27 mouse cellular contexts compared by ENCODE assay signal in the genomic region with DNA sequence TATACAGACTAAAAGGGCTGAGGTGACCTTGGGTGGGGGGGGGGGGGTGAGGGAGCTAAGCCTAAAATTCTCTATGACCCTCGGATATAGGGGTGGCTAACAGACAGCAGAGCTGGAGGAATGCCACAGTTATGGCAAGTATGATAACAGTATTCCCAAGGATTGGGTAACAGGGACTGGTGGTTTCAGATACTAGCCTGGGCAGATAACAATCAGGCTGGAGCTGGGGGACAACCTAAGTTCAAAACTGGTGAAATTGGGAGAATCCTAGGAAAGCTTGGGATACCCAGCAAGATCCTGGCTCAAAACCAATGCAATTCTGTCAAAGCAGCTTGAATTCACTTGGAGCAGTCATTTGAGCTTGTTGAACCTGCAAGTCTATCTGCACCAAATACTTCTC. TPM values are rescaled to one million over a fixed set of nuclear protein-coding genes. Genes with fewer than 3 reads are reported as not detected.
A peak's percentile ranks its signal among the peaks of the same experiment; 100 is the strongest.
DNase-seq lines count a peak whose midpoint lies in the region; ATAC-seq and TF ChIP-seq lines count a peak whose summit lies in the region.
"Had no signal": no experiment of that assay in that cellular context is flagged by ENCODE, and none has a peak within 500 bp of the region (broad histone marks: within the 10 kb centered on the region; RNA-seq: fewer than 3 reads in every experiment).

No protein-coding gene starts in this region.

- no peak for DNase-seq in embryonic facial prominence, embryonic 10.5 days (ENCODE audit: low spot score)
- no peak for DNase-seq in lung, postnatal 4 days
- peak; percentile 30 for DNase-seq in Muller cell, postnatal 12 days (ENCODE audit: inconsistent ontology term)
- no peak for DNase-seq in layer of hippocampus, postnatal 14 days (ENCODE audit: low spot score in 2 of 2)
- DNase-seq: cerebellum, adult 11 months; cerebellum, adult 9-10 months; cerebellum, postnatal 36 days; kidney, postnatal 4 days; layer of hippocampus, postnatal 36 days; left cerebral cortex, postnatal 4 days; liver, postnatal 0 days; retina, postnatal 1 day; right cerebral cortex, postnatal 14 days; thymus, postnatal 14 days had no signal

- peaks cover 25% of the 10 kb centered on the region for H3K4me1 ChIP-seq in embryonic facial prominence, embryonic 13.5 days
- H3K4me1 ChIP-seq in embryonic facial prominence, embryonic 10.5 days = peaks cover 50% of the 10 kb centered on the region
- H3K4me1 ChIP-seq in lung, embryonic 15.5 days = peaks cover 12% of the 10 kb centered on the region; the same call in 1 of the 2 replicates
- H3K4me1 ChIP-seq in embryonic fibroblast, embryonic 13.5 days (ENCODE audit: control insufficient read depth, insufficient read depth, low read length) = peaks cover 36% of the 10 kb centered on the region
- H3K4me1 ChIP-seq: forebrain, embryonic 12.5 days; hindbrain, embryonic 12.5 days; intestine, embryonic 15.5 days; midbrain, embryonic 12.5 days had no signal

- H3K4me3 ChIP-seq in embryonic facial prominence, embryonic 13.5 days = no peak overlapping the region
- no peak overlapping the region for H3K4me3 ChIP-seq in embryonic facial prominence, embryonic 10.5 days
- no peak overlapping the region for H3K4me3 ChIP-seq in lung, embryonic 15.5 days
- no peak overlapping the region for H3K4me3 ChIP-seq in embryonic fibroblast, embryonic 13.5 days (ENCODE audit: insufficient read depth, low read length)
- H3K4me3 ChIP-seq: embryonic facial prominence, embryonic 12.5 days; forebrain, embryonic 12.5 days; hindbrain, embryonic 12.5 days; intestine, embryonic 15.5 days; liver, embryonic 12.5 days; megakaryocyte, embryonic 14.5 days; midbrain, embryonic 12.5 days had no signal

- H3K36me3 ChIP-seq in embryonic facial prominence, embryonic 13.5 days = peaks cover 11% of the 10 kb centered on the region
- H3K36me3 ChIP-seq in embryonic facial prominence, embryonic 10.5 days (replicated peaks) = peaks cover 15% of the 10 kb centered on the region
- peaks cover 5% of the 10 kb centered on the region; the same call in 1 of the 2 replicates for H3K36me3 ChIP-seq in lung, embryonic 15.5 days
- H3K36me3 ChIP-seq: intestine, embryonic 15.5 days had no signal

- no peak overlapping the region for H3K9ac ChIP-seq in embryonic facial prominence, embryonic 13.5 days
- H3K9ac ChIP-seq in lung, embryonic 15.5 days = no peak overlapping the region
- H3K9ac ChIP-seq: embryonic facial prominence, embryonic 12.5 days; forebrain, embryonic 12.5 days; hindbrain, embryonic 12.5 days; intestine, embryonic 15.5 days; liver, embryonic 12.5 days; liver, postnatal 0 days; midbrain, embryonic 12.5 days had no signal

- no peak for TF ChIP-seq POLR2A in embryonic fibroblast, embryonic 13.5 days (IDR thresholded peaks at IDR 0.05; ENCODE audit: low read depth, low read length)

- H3K4me2 ChIP-seq in embryonic facial prominence, embryonic 13.5 days = no peak overlapping the region
- no peak overlapping the region for H3K4me2 ChIP-seq in lung, embryonic 15.5 days
- H3K4me2 ChIP-seq: embryonic facial prominence, embryonic 12.5 days; forebrain, embryonic 12.5 days; heart, embryonic 11.5 days; hindbrain, embryonic 12.5 days; intestine, embryonic 15.5 days; liver, embryonic 12.5 days; midbrain, embryonic 12.5 days had no signal

- 43% methylated on average over 1 of the region's 1 CpGs for WGBS in embryonic facial prominence, embryonic 13.5 days
- 61% methylated on average over 1 of the region's 1 CpGs for WGBS in embryonic facial prominence, embryonic 10.5 days
- 67% methylated on average over 1 of the region's 1 CpGs for WGBS in lung, embryonic 15.5 days

- no peak for ATAC-seq in embryonic facial prominence, embryonic 13.5 days (ENCODE audit: insufficient number of reproducible peaks, insufficient read depth, low FRiP score, low TSS enrichment, low read depth)
- no peak for ATAC-seq in lung, embryonic 15.5 days (ENCODE audit: borderline replicate concordance, extremely low read depth, low FRiP score, low TSS enrichment)
- no peak for ATAC-seq in CD4-positive, CD25-positive, alpha-beta regulatory T cell, adult 4 months
- ATAC-seq: hindbrain, postnatal 0 days; intestine, embryonic 15.5 days; liver, embryonic 12.5 days; liver, postnatal 0 days had no signal

- TF ChIP-seq CTCF in embryonic fibroblast, embryonic 13.5 days (IDR thresholded peaks at IDR 0.05; ENCODE audit: borderline replicate concordance, insufficient read depth, low read length) = no peak

- H3K27me3 ChIP-seq in embryonic facial prominence, embryonic 13.5 days = no peaks in the 10 kb centered on the region
- H3K27me3 ChIP-seq in embryonic facial prominence, embryonic 10.5 days (replicated peaks; ENCODE audit: low read depth, poor library complexity, severe bottlenecking) = no peaks in the 10 kb centered on the region
- no peaks in the 10 kb centered on the region for H3K27me3 ChIP-seq in lung, embryonic 15.5 days
- H3K27me3 ChIP-seq: embryonic facial prominence, embryonic 12.5 days; forebrain, embryonic 12.5 days; hindbrain, embryonic 12.5 days; intestine, embryonic 15.5 days; liver, embryonic 12.5 days; megakaryocyte, embryonic 14.5 days; midbrain, embryonic 12.5 days had no signal

- H3K9me3 ChIP-seq in embryonic facial prominence, embryonic 13.5 days = no peaks in the 10 kb centered on the region
- no peaks in the 10 kb centered on the region for H3K9me3 ChIP-seq in embryonic facial prominence, embryonic 10.5 days
- H3K9me3 ChIP-seq in lung, embryonic 15.5 days = no peaks in the 10 kb centered on the region
- H3K9me3 ChIP-seq: embryonic facial prominence, embryonic 12.5 days; forebrain, embryonic 12.5 days; hindbrain, embryonic 12.5 days; intestine, embryonic 15.5 days; liver, embryonic 12.5 days; megakaryocyte, embryonic 14.5 days; midbrain, embryonic 12.5 days had no signal

- 0 out of 2 replicates have a peak overlapping the region, but pooled peaks have one; percentile 44 for H3K27ac ChIP-seq in embryonic facial prominence, embryonic 13.5 days
- H3K27ac ChIP-seq in embryonic facial prominence, embryonic 10.5 days (replicated peaks) = no peak overlapping the region
- peak overlapping the region; percentile 47 for H3K27ac ChIP-seq in lung, embryonic 15.5 days
- peak overlapping the region; percentile 91 for H3K27ac ChIP-seq in embryonic fibroblast, embryonic 13.5 days (ENCODE audit: insufficient read depth, low read length)
- H3K27ac ChIP-seq: embryonic facial prominence, embryonic 12.5 days; forebrain, embryonic 12.5 days; hindbrain, embryonic 12.5 days; hindbrain, postnatal 0 days; intestine, embryonic 15.5 days; liver, embryonic 12.5 days; midbrain, embryonic 12.5 days had no signal

RNA-seq across cellular contexts. Expression of a gene that starts 22.9 kb away (rescaled TPM):
- 40.3 and 41.9 TPM in 2 replicates for polyA plus RNA-seq in embryonic facial prominence, embryonic 13.5 days (2015; fragmentation: Nextera tagmentation; extraction: Ambion mirVana)
- polyA plus RNA-seq in embryonic facial prominence, embryonic 10.5 days (2016; fragmentation: Nextera tagmentation; extraction: Ambion mirVana) = 28.5 and 29.1 TPM in 2 replicates
- polyA plus RNA-seq in lung, embryonic 15.5 days (2015; fragmentation: Nextera tagmentation; extraction: Ambion mirVana) = 21.6 and 22.7 TPM in 2 replicates
- 25.3 and 27.4 TPM in 2 replicates for polyA plus RNA-seq in embryonic fibroblast, embryonic 13.5 days (2011; ENCODE audit: insufficient read length, low read depth, missing spikeins)
- polyA plus RNA-seq in CD4-positive, CD25-positive, alpha-beta regulatory T cell, adult 4 months (2017; shearing (Covaris generic)) = 10 to 100 TPM; 10.7 to 15.8 TPM
- 10 to 100 TPM; 10.8 to 13.2 TPM for total RNA-seq in layer of hippocampus, postnatal 14 days (2021)
